Mouse (Mus musculus): ENCODE data around the gene Chst11.

- TF ChIP-seq CHD2 (IDR thresholded peaks at IDR 0.05; ENCODE audit: low read length) = no peak
- TF ChIP-seq UBTF (IDR thresholded peaks at IDR 0.05; ENCODE audit: borderline replicate concordance, insufficient read depth, low read depth, low read length) = no peak
- TF ChIP-seq CTCF (IDR thresholded peaks at IDR 0.05 in 2 of 3, conservative IDR thresholded peaks at IDR 0.05 in 1 of 3; ENCODE audit: control insufficient read depth in 1 of 3, insufficient read depth in 1 of 3, low read depth in 2 of 3, low read length in 3 of 3, poor library complexity in 1 of 3, severe bottlenecking in 1 of 3) = no peak
- TF ChIP-seq ELF1 (IDR thresholded peaks at IDR 0.05; ENCODE audit: low read depth, low read length) = no peak
- TF ChIP-seq NELFE (IDR thresholded peaks at IDR 0.05; ENCODE audit: low read depth, low read length) = no peak
- TF ChIP-seq CHD1 (IDR thresholded peaks at IDR 0.05; ENCODE audit: low read depth, low read length) = no peak
- no peak for TF ChIP-seq MAFK (IDR thresholded peaks at IDR 0.05; ENCODE audit: borderline replicate concordance, low read depth, low read length)
- TF ChIP-seq TAL1 (IDR thresholded peaks at IDR 0.05; ENCODE audit: low read length) = no peak
- no peak for TF ChIP-seq EP300 (IDR thresholded peaks at IDR 0.05; ENCODE audit: low read depth in 1 of 2, low read length in 2 of 2)
Measured at GRCm38 (mm10) chr10:83143049-83143448, 157.8 kb downstream of the Chst11 start.
